In genomic region chr5:146294834-146295233, GRCm38 (mm10) we compare ENCODE assay signal across 25 mouse cellular contexts.
DNase-seq lines count a peak whose midpoint lies in the region; ATAC-seq and TF ChIP-seq lines count a peak whose summit lies in the region.
"Had no signal": no experiment of that assay in that cellular context is flagged by ENCODE, and none has a peak within 500 bp of the region (broad histone marks: within the 10 kb centered on the region; RNA-seq: fewer than 3 reads in every experiment).

No protein-coding gene starts in this region.

- TF ChIP-seq EP300 in lung, postnatal 0 days (IDR thresholded peaks at IDR 0.05) = no peak

- no peaks in the 10 kb centered on the region for H3K9me3 ChIP-seq in lung, embryonic 14.5 days (ENCODE audit: low read depth, low read length)
- no peaks in the 10 kb centered on the region for H3K9me3 ChIP-seq in lung, postnatal 0 days (ENCODE audit: low read length)
- H3K9me3 ChIP-seq in midbrain, embryonic 16.5 days (replicated peaks; ENCODE audit: control insufficient read depth, low read length, poor library complexity, severe bottlenecking) = no peaks in the 10 kb centered on the region
- H3K9me3 ChIP-seq: embryonic facial prominence, embryonic 10.5 days; embryonic facial prominence, embryonic 13.5 days; forebrain, embryonic 12.5 days; forebrain, embryonic 15.5 days; heart, embryonic 10.5 days; heart, embryonic 13.5 days; hindbrain, embryonic 12.5 days; hindbrain, embryonic 15.5 days had no signal

- no peak for TF ChIP-seq CTCF in lung, embryonic 14.5 days (IDR thresholded peaks at IDR 0.05; ENCODE audit: low read depth)
- no peak for TF ChIP-seq CTCF in lung, postnatal 0 days (IDR thresholded peaks at IDR 0.05)

- intact Hi-C loops in heart, postnatal 14 days (cut with DNase I) = no loop called here

- 72% methylated on average over 5 of the region's 5 CpGs for WGBS in lung, embryonic 14.5 days
- 67% methylated on average over 5 of the region's 5 CpGs for WGBS in lung, postnatal 0 days
- 96% methylated on average over 5 of the region's 5 CpGs for WGBS in midbrain, embryonic 16.5 days

- H3K9ac ChIP-seq in lung, embryonic 14.5 days = no peak overlapping the region
- H3K9ac ChIP-seq in lung, postnatal 0 days (replicated peaks; ENCODE audit: low read depth) = no peak overlapping the region
- H3K9ac ChIP-seq in midbrain, embryonic 16.5 days (ENCODE audit: low read depth, low read length) = no peak overlapping the region
- H3K9ac ChIP-seq: embryonic facial prominence, embryonic 13.5 days; forebrain, embryonic 12.5 days; forebrain, embryonic 15.5 days; heart, embryonic 13.5 days; hindbrain, embryonic 12.5 days; hindbrain, embryonic 15.5 days had no signal

- peak; percentile 74 for DNase-seq in heart, adult 11 months
- no peak for DNase-seq in heart, postnatal 14 days
- no peak for DNase-seq in lung, embryonic 14.5 days
- no peak for DNase-seq in lung, postnatal 4 days
- peak; percentile 22 for DNase-seq in lung, postnatal 0 days (ENCODE audit: low spot score)
- DNase-seq: adrenal gland, adult 8-10 months; adrenal gland, postnatal 25 days; cerebellum, adult 11-12 months; cerebellum, adult 8-10 months; cerebellum, postnatal 10 days; cerebellum, postnatal 36 days; embryo, embryonic 11 days; gastrocnemius, postnatal 25 days; heart, adult 2 months had no signal

- H3K4me1 ChIP-seq in lung, embryonic 14.5 days (ENCODE audit: insufficient read depth) = no peaks in the 10 kb centered on the region
- no peaks in the 10 kb centered on the region for H3K4me1 ChIP-seq in lung, postnatal 0 days (ENCODE audit: insufficient read depth, low read depth, low read length)
- no peaks in the 10 kb centered on the region for H3K4me1 ChIP-seq in midbrain, embryonic 16.5 days (ENCODE audit: control insufficient read depth, insufficient read depth, low read length)
- H3K4me1 ChIP-seq: embryonic facial prominence, embryonic 10.5 days; forebrain, embryonic 12.5 days; forebrain, embryonic 15.5 days; heart, embryonic 10.5 days; heart, embryonic 13.5 days; hindbrain, embryonic 12.5 days had no signal

- H3K4me2 ChIP-seq in lung, embryonic 14.5 days = 0 out of 2 replicates have a peak overlapping the region, but pooled peaks have one; percentile 12
- no peak overlapping the region for H3K4me2 ChIP-seq in lung, postnatal 0 days (replicated peaks; ENCODE audit: low read depth, low read length)
- no peak overlapping the region for H3K4me2 ChIP-seq in midbrain, embryonic 16.5 days (ENCODE audit: low read length)
- H3K4me2 ChIP-seq: embryonic facial prominence, embryonic 13.5 days; forebrain, embryonic 12.5 days; forebrain, embryonic 15.5 days; heart, embryonic 13.5 days; hindbrain, embryonic 12.5 days; hindbrain, embryonic 15.5 days had no signal

- H3K27ac ChIP-seq in lung, embryonic 14.5 days (ENCODE audit: low read depth) = 0 out of 2 replicates have a peak overlapping the region, but pooled peaks have one; percentile 63
- H3K27ac ChIP-seq in lung, postnatal 0 days (ENCODE audit: low read length) = peak overlapping the region; percentile 51; the same call in 1 of the 2 replicates
- no peak overlapping the region for H3K27ac ChIP-seq in midbrain, embryonic 16.5 days (ENCODE audit: low read length)
- H3K27ac ChIP-seq: embryonic facial prominence, embryonic 10.5 days; embryonic facial prominence, embryonic 13.5 days; forebrain, embryonic 12.5 days; forebrain, embryonic 15.5 days; heart, adult 2 months; heart, embryonic 10.5 days; heart, embryonic 13.5 days; hindbrain, embryonic 12.5 days; hindbrain, embryonic 15.5 days had no signal

- H3K36me3 ChIP-seq in lung, embryonic 14.5 days (ENCODE audit: insufficient read depth) = peaks cover 63% of the 10 kb centered on the region
- 0 out of 2 replicates have a peak, but pooled peaks cover 8% of the 10 kb centered on the region for H3K36me3 ChIP-seq in lung, postnatal 0 days (ENCODE audit: insufficient read depth, low read length)
- H3K36me3 ChIP-seq in midbrain, embryonic 16.5 days (ENCODE audit: control insufficient read depth, insufficient read depth, low read length) = peaks cover 13% of the 10 kb centered on the region

- no peak overlapping the region for H3K4me3 ChIP-seq in lung, embryonic 14.5 days (ENCODE audit: low read depth, low read length)
- no peak overlapping the region for H3K4me3 ChIP-seq in lung, postnatal 0 days (ENCODE audit: low read depth, low read length)
- H3K4me3 ChIP-seq in midbrain, embryonic 16.5 days (ENCODE audit: low read depth, low read length) = no peak overlapping the region
- H3K4me3 ChIP-seq: embryonic facial prominence, embryonic 10.5 days; embryonic facial prominence, embryonic 13.5 days; erythroblast, embryonic 14.5 days; forebrain, embryonic 12.5 days; forebrain, embryonic 15.5 days; heart, adult 2 months; heart, embryonic 10.5 days; heart, embryonic 13.5 days; hindbrain, embryonic 12.5 days; hindbrain, embryonic 15.5 days had no signal

- ATAC-seq in lung, embryonic 14.5 days (ENCODE audit: insufficient read depth) = no peak
- ATAC-seq in lung, postnatal 0 days = peak; percentile 44; the same call in 1 of the 2 replicates
- ATAC-seq in midbrain, embryonic 16.5 days = no peak
- ATAC-seq: activated CD4-positive, CD25-positive, alpha-beta regulatory T cell, adult 4 months; forebrain, embryonic 15.5 days had no signal

- H3K27me3 ChIP-seq in lung, embryonic 14.5 days (ENCODE audit: insufficient read depth, low read length) = no peaks in the 10 kb centered on the region
- H3K27me3 ChIP-seq in lung, postnatal 0 days (replicated peaks; ENCODE audit: insufficient read depth, low read length) = no peaks in the 10 kb centered on the region
- no peaks in the 10 kb centered on the region for H3K27me3 ChIP-seq in midbrain, embryonic 16.5 days (ENCODE audit: control insufficient read depth, insufficient read depth, low read depth, low read length)
- H3K27me3 ChIP-seq: embryonic facial prominence, embryonic 13.5 days; forebrain, embryonic 12.5 days; forebrain, embryonic 15.5 days; heart, embryonic 13.5 days; hindbrain, embryonic 12.5 days; hindbrain, embryonic 15.5 days had no signal

Comparison
In these comparisons a context has a peak if more than half of its experiments do, and no peak if none do; other contexts are left out.
1. DNase-seq: peak in heart, adult 11 months (single experiment) and lung, postnatal 0 days (single experiment); none in heart, postnatal 14 days (0 of 2), lung, embryonic 14.5 days (single experiment) and lung, postnatal 4 days (0 of 2).